Mouse (Mus musculus): ENCODE data around the gene Slc25a39.

- TF ChIP-seq CTCF (IDR thresholded peaks at IDR 0.05; ENCODE audit: control insufficient read depth, insufficient read depth, low read length) (no peak), POLR2A (IDR thresholded peaks at IDR 0.05; ENCODE audit: borderline replicate concordance, control insufficient read depth, low read depth, low read length) (no peak)
Measured at GRCm38 (mm10) chr11:102365699-102366098, 42.0 kb downstream of the Slc25a39 start.
